Mouse (Mus musculus) kidney, embryonic 15.5 days (tissue): Measurements from ENCODE around the gene Snx9. TPM values are rescaled to one million over a fixed set of nuclear protein-coding genes. Genes with fewer than 3 reads are reported as not detected.

Experiments
- ATAC-seq: fragments of 200-750 bp; cut with Nextera tagmentation; replicated peaks from 2 replicates; pipeline ENCODE4 v1.8.0; 2017; ENCODE audit warnings: moderate TSS enrichment; ENCODE audit not compliant: low FRiP score
- H3K27ac ChIP-seq: fragments of 300-500 bp; sonication (generic); 2 replicates; pipeline ENCODE4 v1.5.1; 2015; ENCODE audit warnings: mild to moderate bottlenecking, inconsistent platforms
- H3K27me3 ChIP-seq: fragments of 300-500 bp; sonication (generic); 2 replicates; pipeline ENCODE4 v1.6.1; 2015; ENCODE audit warnings: inconsistent platforms
- H3K36me3 ChIP-seq: fragments of 300-500 bp; sonication (generic); 2 replicates; pipeline ENCODE4 v1.6.1; 2015; ENCODE audit warnings: inconsistent platforms
- H3K4me1 ChIP-seq: fragments of 300-500 bp; sonication (generic); 2 replicates; pipeline ENCODE4 v1.6.1; 2015; ENCODE audit warnings: inconsistent platforms
- H3K4me2 ChIP-seq: fragments of 300-500 bp; sonication (generic); 2 replicates; pipeline ENCODE4 v1.6.1; 2015; ENCODE audit warnings: moderate library complexity, mild to moderate bottlenecking, inconsistent platforms
- H3K4me3 ChIP-seq: fragments of 300-500 bp; sonication (generic); replicated peaks from 2 replicates; pipeline ENCODE4 v1.5.1; 2015; ENCODE audit warnings: mild to moderate bottlenecking, inconsistent platforms
- H3K9ac ChIP-seq: fragments of 300-500 bp; sonication (generic); 2 replicates; pipeline ENCODE4 v1.6.1; 2015; ENCODE audit warnings: mild to moderate bottlenecking, inconsistent platforms
- H3K9me3 ChIP-seq: fragments of 300-500 bp; sonication (generic); replicated peaks from 2 replicates; pipeline ENCODE4 v1.6.1; 2016; ENCODE audit warnings: inconsistent platforms
- WGBS: fragments of 180-500 bp; shearing (Covaris S2); methylation state at CpG from one replicate; pipeline ENCODE4 v1.1.7; 2015; ENCODE audit warnings: mixed read lengths; 5-methylcytosine and 5-hydroxymethylcytosine counted together
- polyA plus RNA-seq: library from polyadenylated mRNA; unstranded; fragments of >200 nt; fragmentation: Nextera tagmentation; extraction: Ambion mirVana; gene quantifications from 2 replicates; pipeline ENCODE4 v1.2.1, GENCODE M21; 2015

Snx9 gene
- polyA plus RNA-seq, 1 experiment from 2014 or later: 36.4 TPM

GRCm38 (mm10) chr17:5814641-5814920 is 26.5 kb upstream of the Snx9 start:
- Histone ChIP-seq H3K9me3 (no peaks in the 10 kb centered on the region), H3K27ac (no peak overlapping the region), H3K9ac (no peak overlapping the region), H3K4me1 (peaks cover 8% of the 10 kb centered on the region), H3K4me2 (no peak overlapping the region), H3K36me3 (no peaks in the 10 kb centered on the region), H3K27me3 (no peaks in the 10 kb centered on the region), H3K4me3 (no peak overlapping the region)
- no peak for ATAC-seq
- 57% methylated on average over 1 of the region's 1 CpGs for WGBS

GRCm38 (mm10) chr17:5817871-5818270 is 23.3 kb upstream of the Snx9 start:
- peaks cover 19% of the 10 kb centered on the region for H3K4me1 ChIP-seq
- H3K27me3 ChIP-seq: no peaks in the 10 kb centered on the region
- no peaks in the 10 kb centered on the region for H3K9me3 ChIP-seq
- H3K36me3 ChIP-seq: no peaks in the 10 kb centered on the region
- WGBS: 95% methylated on average over 2 of the region's 2 CpGs
- ATAC-seq: no peak
- no peak overlapping the region for H3K27ac ChIP-seq
- H3K4me2 ChIP-seq: no peak overlapping the region
- H3K9ac ChIP-seq: no peak overlapping the region
- no peak overlapping the region for H3K4me3 ChIP-seq

- H3K4me3 ChIP-seq: no peak overlapping the region
- H3K27me3 ChIP-seq: no peaks in the 10 kb centered on the region
- no peak overlapping the region for H3K4me2 ChIP-seq
- 69% methylated on average over 6 of the region's 6 CpGs for WGBS
- no peak overlapping the region for H3K9ac ChIP-seq
- no peaks in the 10 kb centered on the region for H3K36me3 ChIP-seq
- H3K27ac ChIP-seq: peak overlapping the region; percentile 41
- H3K4me1 ChIP-seq: peaks cover 19% of the 10 kb centered on the region
- no peak for ATAC-seq
- H3K9me3 ChIP-seq: no peaks in the 10 kb centered on the region
These were observed 22.0 kb upstream of the Snx9 start for GRCm38 (mm10) chr17:5819105-5819504.

GRCm38 (mm10) chr17:5819799-5820201 is 21.3 kb upstream of the Snx9 start:
- no peak overlapping the region for H3K4me3 ChIP-seq
- peaks cover 19% of the 10 kb centered on the region for H3K4me1 ChIP-seq
- H3K27me3 ChIP-seq: no peaks in the 10 kb centered on the region
- H3K27ac ChIP-seq: peak overlapping the region; percentile 45
- H3K36me3 ChIP-seq: no peaks in the 10 kb centered on the region
- H3K4me2 ChIP-seq: peak overlapping the region; percentile 22; the same call in 1 of the 2 replicates
- no peak overlapping the region for H3K9ac ChIP-seq
- no peaks in the 10 kb centered on the region for H3K9me3 ChIP-seq
- 39% methylated on average over 9 of the region's 9 CpGs for WGBS
- ATAC-seq: peak; percentile 87

GRCm38 (mm10) chr17:5822541-5822940 is 18.6 kb upstream of the Snx9 start:
- H3K36me3 ChIP-seq: no peaks in the 10 kb centered on the region
- no peak overlapping the region for H3K9ac ChIP-seq
- peaks cover 19% of the 10 kb centered on the region for H3K4me1 ChIP-seq
- 73% methylated on average over 2 of the region's 2 CpGs for WGBS
- no peak overlapping the region for H3K4me2 ChIP-seq
- no peak overlapping the region for H3K4me3 ChIP-seq
- H3K27ac ChIP-seq: 0 out of 2 replicates have a peak overlapping the region, but pooled peaks have one; percentile 1
- no peaks in the 10 kb centered on the region for H3K9me3 ChIP-seq
- no peak for ATAC-seq
- no peaks in the 10 kb centered on the region for H3K27me3 ChIP-seq

- ATAC-seq: no peak
- H3K9ac ChIP-seq: no peak overlapping the region
- 0 out of 2 replicates have a peak overlapping the region, but pooled peaks have one; percentile 1 for H3K27ac ChIP-seq
- H3K4me2 ChIP-seq: no peak overlapping the region
- H3K9me3 ChIP-seq: no peaks in the 10 kb centered on the region
- H3K4me3 ChIP-seq: no peak overlapping the region
- H3K36me3 ChIP-seq: no peaks in the 10 kb centered on the region
- WGBS: 86% methylated on average over 11 of the region's 11 CpGs
- H3K4me1 ChIP-seq: peaks cover 20% of the 10 kb centered on the region
- H3K27me3 ChIP-seq: no peaks in the 10 kb centered on the region
These were observed 18.1 kb upstream of the Snx9 start for GRCm38 (mm10) chr17:5823032-5823431.

- no peak for ATAC-seq
- Histone ChIP-seq H3K9ac (no peak overlapping the region), H3K4me3 (no peak overlapping the region), H3K9me3 (no peaks in the 10 kb centered on the region), H3K4me1 (0 out of 2 replicates have a peak, but pooled peaks cover 6% of the 10 kb centered on the region), H3K36me3 (no peaks in the 10 kb centered on the region), H3K27me3 (no peaks in the 10 kb centered on the region), H3K27ac (no peak overlapping the region), H3K4me2 (peak overlapping the region; percentile 43)
- WGBS: 24% methylated on average over 14 of the region's 15 CpGs
These were observed 13.1 kb upstream of the Snx9 start for GRCm38 (mm10) chr17:5827836-5828582.

- Histone ChIP-seq H3K4me2 (peak overlapping the region; percentile 43), H3K9me3 (no peaks in the 10 kb centered on the region), H3K27me3 (no peaks in the 10 kb centered on the region), H3K27ac (no peak overlapping the region), H3K4me1 (0 out of 2 replicates have a peak, but pooled peaks cover 6% of the 10 kb centered on the region), H3K4me3 (no peak overlapping the region), H3K9ac (no peak overlapping the region), H3K36me3 (no peaks in the 10 kb centered on the region)
- 30% methylated on average over 3 of the region's 3 CpGs for WGBS
- no peak for ATAC-seq
These were observed 12.6 kb upstream of the Snx9 start for GRCm38 (mm10) chr17:5828583-5828836.

GRCm38 (mm10) chr17:5828944-5829343 is 12.2 kb upstream of the Snx9 start:
- no peak for ATAC-seq
- H3K4me1 ChIP-seq: 0 out of 2 replicates have a peak, but pooled peaks cover 6% of the 10 kb centered on the region
- no peaks in the 10 kb centered on the region for H3K27me3 ChIP-seq
- H3K9ac ChIP-seq: no peak overlapping the region
- H3K4me2 ChIP-seq: no peak overlapping the region
- H3K36me3 ChIP-seq: no peaks in the 10 kb centered on the region
- H3K4me3 ChIP-seq: no peak overlapping the region
- H3K9me3 ChIP-seq: no peaks in the 10 kb centered on the region
- 59% methylated on average over 3 of the region's 3 CpGs for WGBS
- no peak overlapping the region for H3K27ac ChIP-seq

- Histone ChIP-seq H3K4me3 (no peak overlapping the region), H3K4me2 (no peak overlapping the region), H3K36me3 (no peaks in the 10 kb centered on the region), H3K9me3 (no peaks in the 10 kb centered on the region), H3K27ac (no peak overlapping the region), H3K9ac (no peak overlapping the region), H3K27me3 (no peaks in the 10 kb centered on the region), H3K4me1 (0 out of 2 replicates have a peak, but pooled peaks cover 9% of the 10 kb centered on the region)
- WGBS: 86% methylated on average over 3 of the region's 3 CpGs
- ATAC-seq: no peak
These were observed 11.2 kb upstream of the Snx9 start for GRCm38 (mm10) chr17:5829930-5830329.

- no peak for ATAC-seq
- no peak overlapping the region for H3K27ac ChIP-seq
- no peak overlapping the region for H3K4me3 ChIP-seq
- H3K4me1 ChIP-seq: 0 out of 2 replicates have a peak, but pooled peaks cover 13% of the 10 kb centered on the region
- no peaks in the 10 kb centered on the region for H3K9me3 ChIP-seq
- no peak overlapping the region for H3K4me2 ChIP-seq
- H3K27me3 ChIP-seq: no peaks in the 10 kb centered on the region
- no peaks in the 10 kb centered on the region for H3K36me3 ChIP-seq
- H3K9ac ChIP-seq: no peak overlapping the region
- WGBS: 93% methylated on average over 2 of the region's 2 CpGs
These were observed 10.7 kb upstream of the Snx9 start for GRCm38 (mm10) chr17:5830382-5830781.

GRCm38 (mm10) chr17:5830832-5831231 is 10.3 kb upstream of the Snx9 start:
- 95% methylated on average over 5 of the region's 5 CpGs for WGBS

GRCm38 (mm10) chr17:5831257-5831806 is 9.8 kb upstream of the Snx9 start:
- no peak overlapping the region for H3K4me3 ChIP-seq
- H3K36me3 ChIP-seq: no peaks in the 10 kb centered on the region
- no peaks in the 10 kb centered on the region for H3K27me3 ChIP-seq
- ATAC-seq: no peak
- H3K4me1 ChIP-seq: 0 out of 2 replicates have a peak, but pooled peaks cover 13% of the 10 kb centered on the region
- H3K9me3 ChIP-seq: no peaks in the 10 kb centered on the region
- no peak overlapping the region for H3K9ac ChIP-seq
- WGBS: 85% methylated on average over 1 of the region's 1 CpGs
- H3K4me2 ChIP-seq: no peak overlapping the region
- H3K27ac ChIP-seq: no peak overlapping the region

More at GRCm38 (mm10) chr17:5830832-5831231, 10.3 kb upstream of the Snx9 start:
- no peak for ATAC-seq
- Histone ChIP-seq H3K4me2 (no peak overlapping the region), H3K9ac (no peak overlapping the region), H3K9me3 (no peaks in the 10 kb centered on the region), H3K36me3 (no peaks in the 10 kb centered on the region), H3K27me3 (no peaks in the 10 kb centered on the region), H3K4me3 (no peak overlapping the region), H3K4me1 (0 out of 2 replicates have a peak, but pooled peaks cover 13% of the 10 kb centered on the region), H3K27ac (no peak overlapping the region)
